ENCODE assay signal across 21 mouse cellular contexts in the genomic region with DNA sequence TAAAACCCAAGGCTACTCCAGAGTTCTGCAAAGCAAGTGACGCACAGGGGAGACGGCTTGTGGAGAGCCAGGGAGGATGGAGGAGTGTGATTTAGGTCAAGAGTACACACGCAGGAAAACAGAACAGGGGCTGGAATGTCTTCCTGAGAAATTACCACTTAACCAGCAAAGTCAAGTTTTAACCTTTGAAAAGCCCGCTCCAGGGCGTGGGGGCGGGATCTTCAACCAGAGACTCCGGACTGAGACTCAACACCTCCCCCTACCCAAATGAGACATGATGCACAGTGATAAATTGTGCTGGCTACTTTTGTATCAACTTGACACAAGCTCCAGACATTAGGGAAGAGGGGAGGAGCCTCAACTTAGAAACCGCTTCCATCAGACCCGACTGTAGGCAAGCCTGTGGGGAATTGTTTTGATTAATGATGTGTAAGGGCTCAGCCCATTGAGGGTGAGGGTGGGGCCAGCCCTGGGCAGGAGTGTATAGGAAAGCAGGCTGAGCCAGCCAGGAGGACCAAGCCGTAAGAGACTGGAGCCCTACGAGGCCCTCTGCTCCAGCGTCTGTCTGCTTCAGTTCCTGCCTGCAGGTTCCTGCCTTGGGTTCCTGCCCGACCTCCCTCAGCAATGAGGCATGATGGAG. TPM values are rescaled to one million over a fixed set of nuclear protein-coding genes. Genes with fewer than 3 reads are reported as not detected.
DNase-seq lines count a peak whose midpoint lies in the region; ATAC-seq and TF ChIP-seq lines count a peak whose summit lies in the region.
"Had no signal": no experiment of that assay in that cellular context is flagged by ENCODE, and none has a peak within 500 bp of the region (broad histone marks: within the 10 kb centered on the region; RNA-seq: fewer than 3 reads in every experiment).

No protein-coding gene starts in this region.

- no peaks in the 10 kb centered on the region for H3K9me3 ChIP-seq in kidney, postnatal 0 days (replicated peaks; ENCODE audit: low read length)
- H3K9me3 ChIP-seq: embryonic facial prominence, embryonic 12.5 days; forebrain, embryonic 15.5 days had no signal

- H3K27me3 ChIP-seq in kidney, postnatal 0 days (ENCODE audit: insufficient read depth, low read length): no peaks in the 10 kb centered on the region
- H3K27me3 ChIP-seq: embryonic facial prominence, embryonic 12.5 days; forebrain, embryonic 15.5 days; hindbrain, embryonic 12.5 days had no signal

- H3K36me3 ChIP-seq in kidney, postnatal 0 days (ENCODE audit: insufficient read depth, low read length): no peaks in the 10 kb centered on the region
- H3K36me3 ChIP-seq: embryonic facial prominence, embryonic 12.5 days; forebrain, embryonic 15.5 days; hindbrain, embryonic 12.5 days had no signal

- TF ChIP-seq CTCF in kidney, postnatal 0 days (IDR thresholded peaks at IDR 0.05; ENCODE audit: low read depth): no peak

- WGBS in kidney, postnatal 0 days: 31% methylated on average over 13 of the region's 13 CpGs

- H3K9ac ChIP-seq in kidney, postnatal 0 days (ENCODE audit: low read depth, low read length): no peak overlapping the region
- H3K9ac ChIP-seq: embryonic facial prominence, embryonic 12.5 days; forebrain, embryonic 15.5 days; hindbrain, embryonic 12.5 days had no signal

- ATAC-seq in kidney, postnatal 0 days (replicated peaks; ENCODE audit: low FRiP score, low read depth): no peak; the same call in 1 of the 2 replicates
- ATAC-seq: CD4-positive, CD25-positive, alpha-beta regulatory T cell, adult 4 months; forebrain, embryonic 15.5 days had no signal

- H3K4me1 ChIP-seq in kidney, postnatal 0 days (replicated peaks; ENCODE audit: insufficient read depth, low read length): peaks cover 12% of the 10 kb centered on the region

- DNase-seq in adrenal gland, postnatal 14 days: peak; percentile 45
- DNase-seq in adrenal gland, postnatal 10 days: no peak
- DNase-seq in kidney, postnatal 0 days (ENCODE audit: low spot score): peak; percentile 39
- DNase-seq in kidney, postnatal 14 days: no peak
- DNase-seq in testis, postnatal 14 days (ENCODE audit: low spot score): peak; percentile 61
- DNase-seq in testis, postnatal 10 days (ENCODE audit: low spot score): no peak
- DNase-seq in spleen, adult 18-20 months: no peak
- DNase-seq: adrenal gland, adult 2 months; B cell, adult 2 months; cerebellum, adult 11 months; cerebellum, adult 9-10 months; cerebellum, postnatal 25 days; gastrocnemius, postnatal 36 days; heart, adult 18-20 months; heart, postnatal 10 days; heart, postnatal 4 days had no signal

- no peak overlapping the region for H3K4me2 ChIP-seq in kidney, postnatal 0 days (ENCODE audit: low read length)
- H3K4me2 ChIP-seq: embryonic facial prominence, embryonic 12.5 days; forebrain, embryonic 15.5 days; hindbrain, embryonic 12.5 days had no signal

- H3K27ac ChIP-seq in kidney, postnatal 0 days: no peak overlapping the region
- H3K27ac ChIP-seq: embryonic facial prominence, embryonic 12.5 days; forebrain, embryonic 15.5 days; heart, embryonic 10.5 days; hindbrain, embryonic 12.5 days had no signal

- H3K4me3 ChIP-seq in kidney, postnatal 0 days (replicated peaks; ENCODE audit: low read depth, low read length): no peak overlapping the region
- H3K4me3 ChIP-seq: embryonic facial prominence, embryonic 12.5 days; forebrain, embryonic 15.5 days; heart, embryonic 10.5 days; hindbrain, embryonic 12.5 days had no signal

RNA-seq across cellular contexts. Expression of gene Man1c1, which starts 17.9 kb away (rescaled TPM):
- 19.6 and 21.5 TPM in 2 replicates for total RNA-seq in adrenal gland, postnatal 14 days (2021)
- total RNA-seq in adrenal gland, postnatal 10 days (2021): 10 to 100 TPM; 21.3 TPM
- 3.2 and 3.4 TPM in 2 replicates for polyA plus RNA-seq in kidney, postnatal 0 days (2015; fragmentation: Nextera tagmentation; extraction: Ambion mirVana)

Comparison
In these comparisons a context has a peak if more than half of its experiments do, and no peak if none do; other contexts are left out.
1. DNase-seq: peak in adrenal gland, postnatal 14 days (single experiment), kidney, postnatal 0 days (single experiment) and testis, postnatal 14 days (single experiment); none in adrenal gland, postnatal 10 days (single experiment), kidney, postnatal 14 days (single experiment), testis, postnatal 10 days (single experiment) and spleen, adult 18-20 months (0 of 2).